Mouse (Mus musculus): Measurements from ENCODE around the gene Lrp2.
"Not testable (repeated sequence)": the region's sequence is repeated elsewhere in the genome, so short reads cannot be mapped to it uniquely, and the experiment has no call there.

Gene Lrp2

GRCm38 (mm10) chr2:69582068-69582467 lies 3.8 kb downstream of the Lrp2 start:
- DNase-seq = not testable (repeated sequence)

DNA sequence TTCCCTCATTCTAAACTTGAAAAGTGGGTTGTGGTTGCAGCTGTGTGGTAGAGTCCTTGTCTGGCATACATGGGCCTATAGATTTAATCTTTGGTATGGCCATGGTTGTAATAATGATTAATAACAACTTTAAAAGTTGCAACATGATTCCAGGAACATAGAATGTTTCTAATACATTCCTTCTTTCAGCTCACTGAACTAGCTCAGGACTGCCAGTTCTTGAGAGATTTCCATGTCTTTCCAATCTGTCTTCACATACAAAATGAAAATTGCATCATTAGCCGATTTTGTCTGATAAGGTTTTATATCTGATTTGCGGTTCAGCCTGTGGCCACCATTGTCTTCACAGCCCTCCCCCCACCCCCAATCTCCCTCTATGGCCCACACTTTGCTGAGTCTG lies 5.8 kb downstream of the Lrp2 start:
- no peak for DNase-seq

GRCm38 (mm10) chr2:69578206-69578605 lies 7.7 kb downstream of the Lrp2 start:
- no peak for DNase-seq

DNA sequence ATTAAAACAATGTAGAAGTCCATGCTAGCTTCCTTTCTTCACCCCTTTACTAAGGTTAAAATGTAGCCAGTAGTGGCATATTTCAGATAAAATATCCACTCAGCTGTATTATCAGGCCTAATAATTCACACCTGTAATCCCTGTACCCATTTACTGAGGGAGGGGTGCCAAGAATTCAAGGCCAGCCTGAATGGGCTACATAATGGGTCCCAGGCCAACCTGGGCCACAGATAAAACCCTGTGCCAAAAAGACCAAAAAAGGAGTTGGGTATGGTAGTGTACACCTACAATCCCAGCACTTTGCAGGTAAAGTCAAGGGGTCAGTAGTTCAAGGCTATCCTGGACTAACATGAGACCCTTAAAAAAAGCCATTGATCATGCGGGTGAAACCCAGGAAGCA lies 9.3 kb downstream of the Lrp2 start:
- DNase-seq = no peak

GRCm38 (mm10) chr2:69574934-69575333 lies 10.9 kb downstream of the Lrp2 start:
- DNase-seq = no peak

GRCm38 (mm10) chr2:69574261-69574660 lies 11.6 kb downstream of the Lrp2 start:
- DNase-seq = no peak

GRCm38 (mm10) chr2:69573733-69574054 lies 12.2 kb downstream of the Lrp2 start:
- no peak for DNase-seq

DNA sequence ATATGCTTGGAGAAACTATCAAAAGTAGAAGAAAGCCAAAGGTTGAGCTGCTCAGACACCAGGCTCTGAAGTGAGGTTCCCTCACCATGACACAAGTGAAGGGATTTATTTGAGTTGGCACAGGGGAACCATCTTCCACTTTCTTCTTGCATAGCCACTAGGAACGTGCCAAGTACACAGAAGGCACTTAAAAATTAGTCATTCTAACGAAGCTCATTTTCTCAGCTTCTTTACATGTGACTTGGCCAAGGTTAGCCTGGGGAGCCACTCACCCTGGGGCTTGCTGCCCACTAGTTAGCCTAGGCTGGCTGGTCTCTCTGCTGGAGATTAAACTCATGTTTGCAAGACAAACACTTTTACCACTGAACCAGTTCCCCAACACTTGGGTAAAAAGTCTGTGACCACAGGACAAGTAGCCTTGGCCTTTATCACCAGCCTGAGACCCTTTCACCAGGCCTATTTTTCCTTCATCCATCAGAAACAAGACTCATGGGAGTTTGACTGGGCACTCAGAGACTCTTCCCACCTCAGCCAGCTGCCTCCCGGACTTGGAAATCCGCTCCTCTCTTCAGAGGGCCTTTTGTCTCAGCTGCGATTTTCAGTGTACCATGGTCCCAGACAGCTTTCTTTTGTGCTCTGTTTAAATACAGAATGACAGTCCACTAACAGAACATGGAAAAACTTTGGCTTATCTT lies 12.7 kb downstream of the Lrp2 start:
- peak; percentile 50 for DNase-seq

GRCm38 (mm10) chr2:69570556-69570955 lies 15.3 kb downstream of the Lrp2 start:
- no peak for DNase-seq

DNA sequence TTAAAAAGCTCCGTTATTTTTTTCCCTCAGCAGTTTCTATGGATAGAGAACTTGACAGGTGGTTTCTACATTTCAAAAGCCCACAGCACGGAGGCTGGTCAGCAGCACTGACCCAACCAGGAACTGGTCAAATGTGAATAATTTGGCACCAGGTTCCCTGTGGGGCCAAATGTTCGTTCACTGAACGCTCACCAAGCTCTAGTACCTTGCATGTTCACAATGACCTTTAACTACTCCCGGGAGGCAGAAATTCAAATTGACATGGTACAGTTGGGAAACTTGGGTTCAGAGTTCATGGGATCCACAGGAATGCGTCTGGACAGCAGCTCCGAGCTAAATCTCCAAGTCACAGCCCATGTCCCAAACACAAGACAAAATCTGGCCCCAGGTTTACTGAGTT lies 19.6 kb downstream of the Lrp2 start:
- no peak for DNase-seq

DNA sequence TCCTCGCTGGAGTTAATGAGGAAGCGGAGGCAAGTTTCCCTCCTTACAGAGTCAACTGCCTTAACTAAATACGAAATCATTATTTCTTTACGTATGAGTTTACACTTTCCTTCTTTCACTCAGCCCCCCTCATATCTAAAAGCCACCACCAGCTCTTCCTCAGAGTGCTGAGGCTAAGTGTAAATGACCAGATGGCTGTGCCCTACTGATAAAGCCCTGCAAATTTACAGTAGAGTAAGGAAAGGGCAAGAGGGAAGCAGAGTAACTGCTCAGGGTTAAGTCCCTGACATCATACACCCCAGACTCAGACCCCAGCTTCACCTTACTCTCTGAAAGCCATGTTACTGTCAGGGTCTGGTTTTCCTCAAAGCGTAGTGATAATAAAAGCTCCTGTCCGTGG lies 22.4 kb downstream of the Lrp2 start:
- DNase-seq = no peak

- no peak for DNase-seq
Measured at GRCm38 (mm10) chr2:69562761-69563160, 23.1 kb downstream of the Lrp2 start.

GRCm38 (mm10) chr2:69560221-69560620 lies 25.6 kb downstream of the Lrp2 start:
- DNase-seq = no peak

- DNase-seq = no peak
Measured at GRCm38 (mm10) chr2:69559380-69559779, 26.5 kb downstream of the Lrp2 start.

DNA sequence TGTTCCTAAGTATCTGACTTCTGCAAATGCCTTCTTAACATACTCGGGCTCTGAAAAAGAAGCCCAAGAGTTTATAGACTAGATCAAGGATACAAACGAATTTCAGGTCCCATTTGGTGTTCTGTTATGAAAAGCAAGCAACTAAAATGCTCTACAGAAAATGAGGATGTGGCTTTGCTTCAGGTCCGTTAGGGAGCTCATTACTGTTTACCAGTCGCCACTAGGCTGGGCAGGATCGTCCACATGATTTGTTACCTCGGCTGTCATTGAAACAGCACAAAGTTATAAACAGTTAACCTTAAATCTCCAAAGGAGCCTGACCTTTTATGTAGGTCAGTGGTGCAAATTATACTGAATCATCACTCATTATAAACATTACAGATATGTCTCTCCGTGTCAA lies 29.2 kb downstream of the Lrp2 start:
- no peak for DNase-seq

DNA sequence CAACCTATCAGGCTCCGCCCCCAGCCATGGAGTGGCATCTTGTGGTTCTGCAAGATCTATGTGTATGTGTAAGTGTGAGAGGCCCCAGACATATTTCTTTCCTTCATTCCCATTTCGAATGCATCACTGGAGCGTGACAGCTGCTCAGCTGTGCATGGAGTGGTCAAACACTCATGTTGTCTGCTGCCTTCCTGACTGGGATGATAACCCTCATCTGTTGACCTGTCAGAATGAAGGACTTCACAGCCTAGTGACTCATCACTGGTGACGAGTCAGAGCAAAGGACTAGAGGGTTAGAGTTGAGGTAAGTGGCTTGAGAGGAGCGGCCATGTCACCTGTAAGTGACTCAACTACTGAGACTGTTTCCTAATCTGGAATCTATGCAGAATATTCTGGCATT lies 34.2 kb downstream of the Lrp2 start:
- no peak for DNase-seq

DNA sequence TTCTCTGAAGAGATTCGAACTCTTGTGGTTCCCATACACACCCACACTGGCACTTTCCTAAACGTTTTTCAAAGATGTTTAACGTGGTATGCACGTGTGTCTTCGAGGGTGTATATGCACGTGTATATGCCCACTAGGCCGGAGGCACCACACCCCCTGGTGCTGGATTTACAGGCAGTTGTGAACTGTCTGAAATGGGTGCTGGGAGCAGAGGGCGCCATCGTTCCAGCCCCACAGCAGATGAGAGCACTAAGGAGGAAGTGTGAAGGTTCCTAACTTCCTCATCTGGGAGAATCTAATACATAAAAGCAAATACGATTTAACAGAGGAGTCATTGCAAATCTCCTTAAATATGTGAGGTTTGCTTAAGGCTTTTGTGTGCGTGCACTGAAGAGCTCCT lies 39.0 kb downstream of the Lrp2 start:
- DNase-seq = no peak

DNA sequence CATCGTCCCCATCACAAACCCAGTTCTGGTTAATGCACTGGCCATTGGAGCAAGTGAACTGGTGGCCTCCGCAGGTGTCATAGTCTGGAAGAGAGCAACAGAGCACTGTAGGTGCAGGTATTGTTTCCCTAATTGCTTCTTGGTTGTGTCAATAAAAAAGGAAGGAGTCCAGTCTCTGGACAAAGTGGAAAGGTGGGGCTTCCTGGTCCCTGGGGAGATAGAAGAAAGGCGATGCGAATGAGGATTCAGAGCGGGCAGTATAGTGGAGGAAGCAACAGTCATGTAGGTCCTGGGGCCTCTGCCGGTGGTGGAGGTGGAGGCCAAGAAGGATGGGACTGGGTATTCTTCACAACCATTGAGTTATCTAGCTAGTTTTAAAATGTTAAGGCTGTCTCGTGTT lies 49.8 kb downstream of the Lrp2 start:
- no peak for DNase-seq

GRCm38 (mm10) chr2:69531528-69532055 lies 54.3 kb downstream of the Lrp2 start:
- no peak for DNase-seq

GRCm38 (mm10) chr2:69530691-69531527 lies 55.0 kb downstream of the Lrp2 start:
- no peak for DNase-seq

- no peak for DNase-seq
Measured at GRCm38 (mm10) chr2:69530126-69530525, 55.7 kb downstream of the Lrp2 start.

GRCm38 (mm10) chr2:69520273-69520672 lies 65.6 kb downstream of the Lrp2 start:
- DNase-seq = no peak

DNA sequence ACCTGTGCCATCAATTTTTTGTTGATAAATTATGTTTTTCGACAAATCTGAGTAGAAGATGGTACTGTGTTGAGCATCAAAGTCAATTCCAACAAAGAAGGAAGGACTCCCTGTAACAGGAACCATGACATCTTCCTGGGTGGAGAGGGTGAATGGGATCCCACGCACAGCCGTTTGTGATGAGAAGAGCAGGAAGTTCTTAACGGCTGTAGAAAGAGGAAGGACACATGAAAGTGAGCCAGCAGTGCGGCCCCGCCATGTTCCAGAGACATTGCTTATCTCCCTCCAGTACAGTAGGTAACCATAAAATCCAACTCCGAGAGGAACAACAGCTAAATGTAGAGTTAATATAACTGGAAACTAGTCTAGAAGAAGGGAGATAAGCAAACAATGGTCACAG lies 67.6 kb downstream of the Lrp2 start:
- DNase-seq = no peak

DNA sequence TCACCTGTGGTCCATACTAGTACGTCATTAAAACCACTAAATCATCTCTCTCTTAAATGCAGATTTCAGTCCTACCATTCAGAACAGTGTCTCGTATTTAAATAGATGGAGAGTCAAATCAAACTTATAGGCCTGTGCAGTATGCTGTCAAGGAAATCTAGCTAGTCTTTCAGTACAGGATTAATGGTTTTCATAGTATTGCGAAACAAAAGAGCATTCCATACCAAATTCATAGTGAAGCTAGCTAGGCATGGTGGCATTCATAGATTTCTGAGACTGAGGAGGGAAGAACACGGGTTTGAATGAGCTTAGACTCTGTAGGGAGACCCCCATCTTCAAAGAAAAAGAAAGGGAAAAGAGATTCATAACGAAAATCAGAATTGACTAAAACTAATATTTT lies 74.1 kb downstream of the Lrp2 start:
- DNase-seq = no peak

Data from lung, postnatal 36 days (tissue).